Mouse (Mus musculus) embryonic facial prominence, embryonic 15.5 days (tissue): ENCODE data around the gene Mindy2. TPM values are rescaled to one million over a fixed set of nuclear protein-coding genes. Genes with fewer than 3 reads are reported as not detected.

Source experiments
- ATAC-seq: fragments of 200-750 bp; cut with Nextera tagmentation; 2 replicates; pipeline ENCODE4 v1.8.0; 2017; ENCODE audit warnings: low read depth, moderate TSS enrichment; ENCODE audit not compliant: insufficient number of reproducible peaks, low FRiP score, low TSS enrichment
- H3K27ac ChIP-seq: fragments of 300-500 bp; sonication (generic); replicated peaks from 2 replicates; pipeline ENCODE4 v1.5.1; 2015; ENCODE audit warnings: mild to moderate bottlenecking, inconsistent platforms
- H3K27me3 ChIP-seq: fragments of 300-500 bp; sonication (generic); 2 replicates; pipeline ENCODE4 v1.6.1; 2015; ENCODE audit warnings: inconsistent platforms
- H3K36me3 ChIP-seq: fragments of 300-500 bp; sonication (generic); 2 replicates; pipeline ENCODE4 v1.6.1; 2015; ENCODE audit warnings: mild to moderate bottlenecking, inconsistent platforms
- H3K4me1 ChIP-seq: fragments of 300-500 bp; sonication (generic); 2 replicates; pipeline ENCODE4 v1.6.1; 2015; ENCODE audit warnings: inconsistent platforms
- H3K4me2 ChIP-seq: fragments of 300-500 bp; sonication (generic); replicated peaks from 2 replicates; pipeline ENCODE4 v1.6.1; 2015; ENCODE audit warnings: mild to moderate bottlenecking, inconsistent platforms
- H3K4me3 ChIP-seq: fragments of 300-500 bp; sonication (generic); replicated peaks from 2 replicates; pipeline ENCODE4 v1.5.1; 2015; ENCODE audit warnings: mild to moderate bottlenecking, inconsistent platforms
- H3K9ac ChIP-seq: fragments of 300-500 bp; sonication (generic); 2 replicates; pipeline ENCODE4 v1.6.1; 2015; ENCODE audit warnings: inconsistent platforms
- H3K9me3 ChIP-seq: fragments of 300-500 bp; sonication (generic); replicated peaks from 2 replicates; pipeline ENCODE4 v1.6.1; 2016; ENCODE audit warnings: inconsistent platforms
- WGBS: fragments of 180-500 bp; shearing (Covaris S2); methylation state at CpG from one replicate; pipeline ENCODE4 v1.1.7; 2015; 5-methylcytosine and 5-hydroxymethylcytosine counted together
- polyA plus RNA-seq: library from polyadenylated mRNA; unstranded; fragments of >200 nt; fragmentation: Nextera tagmentation; extraction: Ambion mirVana; gene quantifications from 2 replicates; pipeline ENCODE4 v1.2.1, GENCODE M21; 2015

Mindy2 gene
- polyA plus RNA-seq, 1 experiment from 2014 or later = 18.1 TPM

- H3K27ac ChIP-seq = peak overlapping the region; percentile 96
- peaks cover 10% of the 10 kb centered on the region; the same call in 1 of the 2 replicates for H3K4me1 ChIP-seq
- H3K36me3 ChIP-seq = no peaks in the 10 kb centered on the region
- no peaks in the 10 kb centered on the region for H3K27me3 ChIP-seq
- WGBS = under 1% methylated on average over 101 of the region's 103 CpGs
- peak overlapping the region; percentile 87 for H3K9ac ChIP-seq
- peak; percentile 58 for ATAC-seq
- H3K9me3 ChIP-seq = no peaks in the 10 kb centered on the region
- peak overlapping the region; percentile 86 for H3K4me3 ChIP-seq
- H3K4me2 ChIP-seq = peak overlapping the region; percentile 65
Measured at GRCm38 (mm10) chr9:70679132-70680091, 22.4 kb upstream of the Mindy2 start.

GRCm38 (mm10) chr9:70678682-70679131, 21.7 kb upstream of the Mindy2 start, which contains the start of gene Adam10:
Adam10 (plus strand) TSS chr9:70678997.
- H3K4me3 ChIP-seq = peak within 1 kb of the TSS; percentile 86
- under 1% methylated on average over 44 of the region's 48 CpGs for WGBS
- no peaks in the 10 kb centered on the region for H3K36me3 ChIP-seq
- peak within 1 kb of the TSS; percentile 65 for H3K4me2 ChIP-seq
- peak; percentile 100 for ATAC-seq
- H3K4me1 ChIP-seq = peaks cover 10% of the 10 kb centered on the region; the same call in 1 of the 2 replicates
- peak within 1 kb of the TSS; percentile 87 for H3K9ac ChIP-seq
- no peaks in the 10 kb centered on the region for H3K9me3 ChIP-seq
- peak within 1 kb of the TSS; percentile 96 for H3K27ac ChIP-seq
- H3K27me3 ChIP-seq = no peaks in the 10 kb centered on the region

- Histone ChIP-seq H3K4me2 (no peak overlapping the region), H3K9me3 (no peaks in the 10 kb centered on the region), H3K27me3 (no peaks in the 10 kb centered on the region), H3K4me1 (0 out of 2 replicates have a peak, but pooled peaks cover 7% of the 10 kb centered on the region), H3K4me3 (no peak overlapping the region), H3K9ac (no peak overlapping the region), H3K27ac (no peak overlapping the region), H3K36me3 (no peaks in the 10 kb centered on the region)
- ATAC-seq = no peak
- WGBS = 87% methylated on average over 5 of the region's 5 CpGs
Measured at GRCm38 (mm10) chr9:70675961-70676360, 19.0 kb upstream of the Mindy2 start.

GRCm38 (mm10) chr9:70675117-70675516, 18.1 kb upstream of the Mindy2 start:
- Histone ChIP-seq H3K4me2 (no peak overlapping the region), H3K27ac (no peak overlapping the region), H3K9ac (no peak overlapping the region), H3K9me3 (no peaks in the 10 kb centered on the region), H3K27me3 (no peaks in the 10 kb centered on the region), H3K36me3 (no peaks in the 10 kb centered on the region), H3K4me3 (no peak overlapping the region), H3K4me1 (0 out of 2 replicates have a peak, but pooled peaks cover 3% of the 10 kb centered on the region)
- no peak for ATAC-seq
- 74% methylated on average over 4 of the region's 4 CpGs for WGBS

GRCm38 (mm10) chr9:70673656-70674055, 16.7 kb upstream of the Mindy2 start:
- WGBS = 46% methylated on average over 4 of the region's 4 CpGs
- Histone ChIP-seq H3K4me1 (no peaks in the 10 kb centered on the region), H3K27ac (no peak overlapping the region), H3K4me3 (no peak overlapping the region), H3K36me3 (no peaks in the 10 kb centered on the region), H3K27me3 (no peaks in the 10 kb centered on the region), H3K4me2 (no peak overlapping the region), H3K9me3 (no peaks in the 10 kb centered on the region), H3K9ac (no peak overlapping the region)
- ATAC-seq = no peak

GRCm38 (mm10) chr9:70671772-70672579, 15.0 kb upstream of the Mindy2 start:
- no peak overlapping the region for H3K4me2 ChIP-seq
- H3K9me3 ChIP-seq = no peaks in the 10 kb centered on the region
- H3K4me1 ChIP-seq = no peaks in the 10 kb centered on the region
- no peak for ATAC-seq
- WGBS = 38% methylated on average over 10 of the region's 10 CpGs
- H3K4me3 ChIP-seq = no peak overlapping the region
- H3K27ac ChIP-seq = peak overlapping the region; percentile 34; the same call in 1 of the 2 replicates
- no peaks in the 10 kb centered on the region for H3K27me3 ChIP-seq
- H3K36me3 ChIP-seq = no peaks in the 10 kb centered on the region
- no peak overlapping the region for H3K9ac ChIP-seq

GRCm38 (mm10) chr9:70671278-70671677, 14.3 kb upstream of the Mindy2 start:
- H3K9me3 ChIP-seq = no peaks in the 10 kb centered on the region
- 64% methylated on average over 6 of the region's 6 CpGs for WGBS
- H3K27me3 ChIP-seq = no peaks in the 10 kb centered on the region
- no peak overlapping the region for H3K9ac ChIP-seq
- no peaks in the 10 kb centered on the region for H3K4me1 ChIP-seq
- H3K36me3 ChIP-seq = no peaks in the 10 kb centered on the region
- H3K4me3 ChIP-seq = no peak overlapping the region
- ATAC-seq = no peak
- no peak overlapping the region for H3K4me2 ChIP-seq
- no peak overlapping the region for H3K27ac ChIP-seq

- no peak overlapping the region for H3K27ac ChIP-seq
- no peaks in the 10 kb centered on the region for H3K36me3 ChIP-seq
- no peak for ATAC-seq
- no peak overlapping the region for H3K9ac ChIP-seq
- no peak overlapping the region for H3K4me2 ChIP-seq
- H3K27me3 ChIP-seq = no peaks in the 10 kb centered on the region
- no peak overlapping the region for H3K4me3 ChIP-seq
- no peaks in the 10 kb centered on the region for H3K4me1 ChIP-seq
- 87% methylated on average over 6 of the region's 6 CpGs for WGBS
- H3K9me3 ChIP-seq = no peaks in the 10 kb centered on the region
Measured at GRCm38 (mm10) chr9:70670381-70670780, 13.4 kb upstream of the Mindy2 start.

- Histone ChIP-seq H3K27ac (no peak overlapping the region), H3K9me3 (no peaks in the 10 kb centered on the region)
- WGBS = 49% methylated on average over 2 of the region's 2 CpGs
Measured at GRCm38 (mm10) chr9:70669197-70669596, 12.2 kb upstream of the Mindy2 start.

GRCm38 (mm10) chr9:70668048-70668447, 11.1 kb upstream of the Mindy2 start:
- Histone ChIP-seq H3K4me2 (no peak overlapping the region), H3K9me3 (no peaks in the 10 kb centered on the region), H3K9ac (no peak overlapping the region), H3K27ac (no peak overlapping the region), H3K27me3 (no peaks in the 10 kb centered on the region), H3K4me1 (no peaks in the 10 kb centered on the region), H3K36me3 (no peaks in the 10 kb centered on the region), H3K4me3 (no peak overlapping the region)
- ATAC-seq = no peak

More at GRCm38 (mm10) chr9:70669197-70669596, 12.2 kb upstream of the Mindy2 start:
- H3K9ac ChIP-seq = no peak overlapping the region
- H3K27me3 ChIP-seq = no peaks in the 10 kb centered on the region
- no peaks in the 10 kb centered on the region for H3K36me3 ChIP-seq
- no peak overlapping the region for H3K4me2 ChIP-seq
- no peak overlapping the region for H3K4me3 ChIP-seq
- no peak for ATAC-seq
- no peaks in the 10 kb centered on the region for H3K4me1 ChIP-seq

GRCm38 (mm10) chr9:70666811-70667210, 9.8 kb upstream of the Mindy2 start:
- Histone ChIP-seq H3K4me1 (no peaks in the 10 kb centered on the region), H3K27ac (no peak overlapping the region), H3K4me2 (no peak overlapping the region), H3K9me3 (no peaks in the 10 kb centered on the region), H3K27me3 (no peaks in the 10 kb centered on the region), H3K36me3 (no peaks in the 10 kb centered on the region), H3K4me3 (no peak overlapping the region), H3K9ac (no peak overlapping the region)
- ATAC-seq = no peak
- 66% methylated on average over 7 of the region's 7 CpGs for WGBS
